Mouse (Mus musculus) myocyte (in vitro differentiated cells): ENCODE measurements at regions not wholly inside any gene's neighbourhood (a gene's known extent, or its start where the extent isn't known, plus 50 kb on each side); places are given as distances from the start of the nearest gene placed in this dataset.

Source experiments
- CEBPB ChIP-seq: IDR thresholded peaks from 2 replicates; pipeline ENCODE4 v1.6.1; 2011; ENCODE audit warnings: mild to moderate bottlenecking, moderate library complexity; ENCODE audit not compliant: poor library complexity, insufficient read depth, severe bottlenecking
- POLR2A ChIP-seq: IDR thresholded peaks from one replicate; pipeline ENCODE4 v1.6.1; 2011; ENCODE audit warnings: low read depth, mild to moderate bottlenecking, control low read depth, moderate library complexity; ENCODE audit not compliant: insufficient read length
- REST ChIP-seq: IDR thresholded peaks from one replicate; pipeline ENCODE4 v1.6.1; 2011; ENCODE audit warnings: mild to moderate bottlenecking, control low read depth, moderate library complexity; ENCODE audit not compliant: insufficient read depth, insufficient read length
- TCF12 ChIP-seq: IDR thresholded peaks from one replicate; pipeline ENCODE4 v1.6.1; 2011; ENCODE audit warnings: mild to moderate bottlenecking, control low read depth; ENCODE audit not compliant: poor library complexity, insufficient read depth, severe bottlenecking
- USF1 ChIP-seq: IDR thresholded peaks from one replicate; pipeline ENCODE4 v1.6.1; 2011; ENCODE audit warnings: low read depth, mild to moderate bottlenecking, control low read depth, moderate library complexity

DNA sequence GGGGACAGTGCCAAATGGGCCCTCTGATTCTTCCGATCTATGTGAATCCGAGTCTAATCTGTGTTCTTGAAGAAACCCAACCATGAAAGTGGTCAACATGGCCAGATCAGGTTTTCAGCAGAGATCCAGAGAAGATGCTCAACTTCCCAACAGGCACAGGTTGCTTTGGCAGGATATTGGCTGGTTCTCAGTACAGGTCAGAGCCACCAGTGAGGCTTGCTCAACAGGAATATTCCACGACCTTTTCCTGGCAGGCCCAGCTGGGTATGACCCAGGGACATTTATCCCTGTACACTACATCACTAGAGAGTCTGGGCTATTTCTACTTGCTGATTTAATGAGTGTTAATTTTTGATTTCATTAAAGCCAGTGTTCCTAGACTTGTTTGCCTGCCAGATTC is 328.8 kb upstream of the Sall1 start:
- TF ChIP-seq POLR2A: no peak
- TF ChIP-seq USF1: no peak
- TF ChIP-seq REST: no peak
- no peak for TF ChIP-seq CEBPB
- no peak for TF ChIP-seq TCF12
